Mouse (Mus musculus): ENCODE measurements around the gene Serf2.

Gene Serf2

GRCm38 (mm10) chr2:121448739-121449535 lies at the start of gene Serf2:
Gene Serf2 (plus strand): TSS chr2:121449195.
- DNase-seq (ENCODE audit: low spot score) = peak; percentile 97

- no peak for DNase-seq (ENCODE audit: low spot score)
These were observed 45.7 kb upstream of the Serf2 start for GRCm38 (mm10) chr2:121403296-121403695.

GRCm38 (mm10) chr2:121408160-121408559 lies 40.8 kb upstream of the Serf2 start:
- peak; percentile 73 for DNase-seq (ENCODE audit: low spot score)

- peak; percentile 62 for DNase-seq (ENCODE audit: low spot score)
These were observed 36.1 kb upstream of the Serf2 start for GRCm38 (mm10) chr2:121412843-121413386.

- DNase-seq (ENCODE audit: low spot score) = peak; percentile 89
These were observed 35.5 kb upstream of the Serf2 start, which contains the start of the genes Pdia3 and Catsper2 for GRCm38 (mm10) chr2:121413387-121414042. Gene Pdia3 (plus strand): TSS chr2:121413775. Gene Catsper2 (minus strand): TSS chr2:121413792.

GRCm38 (mm10) chr2:121414139-121414685 lies 34.8 kb upstream of the Serf2 start:
- DNase-seq (ENCODE audit: low spot score) = peak; percentile 62

GRCm38 (mm10) chr2:121415103-121415502 lies 33.9 kb upstream of the Serf2 start:
- no peak for DNase-seq (ENCODE audit: low spot score)

GRCm38 (mm10) chr2:121415591-121415990 lies 33.4 kb upstream of the Serf2 start:
- DNase-seq (ENCODE audit: low spot score) = no peak

GRCm38 (mm10) chr2:121416356-121416755 lies 32.6 kb upstream of the Serf2 start:
- DNase-seq (ENCODE audit: low spot score) = no peak

GRCm38 (mm10) chr2:121418476-121418875 lies 30.5 kb upstream of the Serf2 start:
- no peak for DNase-seq (ENCODE audit: low spot score)

- DNase-seq (ENCODE audit: low spot score) = no peak
These were observed 25.8 kb upstream of the Serf2 start for GRCm38 (mm10) chr2:121423166-121423565.

- no peak for DNase-seq (ENCODE audit: low spot score)
These were observed 23.1 kb upstream of the Serf2 start for GRCm38 (mm10) chr2:121425890-121426289.

GRCm38 (mm10) chr2:121434854-121435253 lies 14.1 kb upstream of the Serf2 start:
- no peak for DNase-seq (ENCODE audit: low spot score)

- no peak for DNase-seq (ENCODE audit: low spot score)
These were observed 9.2 kb upstream of the Serf2 start for GRCm38 (mm10) chr2:121439746-121440145.

- no peak for DNase-seq (ENCODE audit: low spot score)
These were observed 8.0 kb upstream of the Serf2 start for GRCm38 (mm10) chr2:121440834-121441605.

- DNase-seq (ENCODE audit: low spot score) = no peak
These were observed 7.2 kb upstream of the Serf2 start for GRCm38 (mm10) chr2:121441800-121442199.

- peak; percentile 73 for DNase-seq (ENCODE audit: low spot score)
These were observed 6.5 kb upstream of the Serf2 start for GRCm38 (mm10) chr2:121442259-121443067.

- DNase-seq (ENCODE audit: low spot score) = no peak
These were observed 6.0 kb upstream of the Serf2 start for GRCm38 (mm10) chr2:121443068-121443349.

- no peak for DNase-seq (ENCODE audit: low spot score)
These were observed 4.8 kb upstream of the Serf2 start, which contains the start of gene Ell3 for GRCm38 (mm10) chr2:121444178-121444577. Gene Ell3 (minus strand): TSS chr2:121444278.

GRCm38 (mm10) chr2:121445117-121445516 lies 3.9 kb upstream of the Serf2 start:
- DNase-seq (ENCODE audit: low spot score) = no peak

GRCm38 (mm10) chr2:121446506-121446905 lies 2.5 kb upstream of the Serf2 start:
- DNase-seq (ENCODE audit: low spot score) = no peak
